Mouse (Mus musculus) hindlimb bud, embryonic 11.5 days (tissue): ENCODE results near the gene Olfr930.

Experiments
- DNase-seq: peaks from one replicate; pipeline ENCODE4 v3.0.0-alpha.2; 2012; ENCODE audit warnings: low read depth, low spot score; ENCODE audit errors: extremely low spot score

The Olfr930 gene

DNA sequence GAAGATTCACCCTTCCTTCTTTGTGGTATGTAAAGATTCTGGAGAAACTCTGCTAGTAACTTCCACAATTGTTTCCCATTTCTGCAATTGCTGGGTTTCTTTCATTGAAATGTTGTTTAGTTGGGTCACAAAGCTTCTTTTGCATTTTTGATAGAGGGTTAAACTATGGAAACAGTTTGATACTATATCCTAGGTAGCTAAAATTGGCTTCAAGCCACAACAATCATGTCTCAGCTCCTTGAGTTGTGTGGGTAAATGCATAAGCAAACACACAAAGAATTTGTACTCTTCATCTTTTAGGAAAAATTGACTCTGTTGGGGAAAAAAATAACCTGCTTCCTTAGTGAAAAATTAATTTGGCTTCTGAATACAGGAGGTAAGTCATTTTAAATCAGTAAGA lies at the start of gene Olfr930:
Olfr930 (plus strand) TSS at position 301 of the 400 bp plus-strand sequence.
- no peak for DNase-seq

DNA sequence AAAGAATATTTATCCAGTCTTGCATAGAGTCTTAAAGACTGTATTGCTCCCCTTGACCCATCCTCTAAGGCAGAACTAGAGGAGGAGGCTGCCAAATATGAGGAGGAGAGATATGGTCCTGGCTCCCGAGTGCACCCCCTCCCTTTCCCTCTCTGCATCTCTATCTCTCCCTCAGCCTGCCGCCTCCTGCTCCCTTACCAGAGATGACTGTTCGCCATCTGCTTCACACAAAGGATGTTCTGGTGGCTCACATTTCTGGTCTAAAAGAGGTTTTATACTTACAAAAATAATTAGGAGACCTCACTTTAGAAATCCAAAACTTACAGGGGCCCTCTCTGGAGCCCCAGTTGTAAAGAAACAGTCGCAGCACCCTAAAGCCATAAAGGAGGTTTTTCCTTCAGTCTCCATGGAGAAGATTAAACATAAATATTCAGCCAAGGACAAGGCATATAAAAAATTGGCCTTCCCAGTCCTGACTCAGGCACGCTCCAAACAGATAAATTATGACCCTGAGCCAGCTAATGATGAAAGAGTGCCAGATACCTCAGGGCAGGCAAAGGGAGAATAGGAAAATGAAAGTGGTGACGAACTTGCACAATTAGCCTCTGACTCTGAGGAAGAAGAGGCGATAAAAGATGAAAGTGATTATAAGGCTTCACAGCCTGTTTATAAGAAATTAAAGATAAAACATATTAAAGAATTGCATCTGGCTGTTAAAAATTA lies 24.0 kb downstream of the Olfr930 start:
- no peak for DNase-seq

DNA sequence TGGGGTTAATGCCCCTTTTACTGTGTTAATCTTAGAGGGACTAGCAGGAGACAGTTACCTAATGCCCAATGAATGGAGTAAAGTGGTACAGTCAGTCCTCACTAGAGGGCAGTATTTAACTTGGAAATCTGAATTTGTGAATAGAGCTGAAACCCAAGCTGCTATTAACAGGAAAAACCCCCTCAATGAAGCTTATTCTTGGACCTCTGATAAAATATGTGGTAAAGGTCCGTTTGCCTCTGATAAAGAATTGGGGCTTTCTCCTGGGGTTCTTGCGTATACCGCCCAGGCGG lies 24.5 kb downstream of the Olfr930 start:
- DNase-seq: no peak

DNA sequence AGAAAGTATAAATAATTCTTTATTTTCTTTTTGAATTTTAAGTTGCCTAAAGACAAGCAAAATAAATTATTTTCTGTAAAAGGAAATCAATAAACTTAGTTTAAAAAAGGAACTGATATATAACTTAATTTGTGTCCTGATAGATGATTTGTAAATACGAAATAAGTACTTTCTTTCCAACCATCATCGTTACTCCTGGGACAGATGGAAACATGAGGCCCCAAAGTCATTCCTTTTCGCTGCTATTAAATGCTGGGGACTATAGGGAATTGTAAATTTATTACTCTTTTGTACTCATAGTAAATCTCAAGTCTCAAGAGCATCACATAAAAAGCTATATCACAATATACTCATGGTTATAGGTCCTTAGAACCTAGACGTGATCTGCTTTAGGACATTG lies 42.4 kb downstream of the Olfr930 start, which contains the start of gene Olfr933:
Olfr933 (plus strand) TSS at position 301 of the 400 bp plus-strand sequence.
- no peak for DNase-seq
